ENCODE assay signal across 9 mouse cellular contexts in genomic region chr2:181866931-181867330, GRCm38 (mm10). TPM values are rescaled to one million over a fixed set of nuclear protein-coding genes. Genes with fewer than 3 reads are reported as not detected.
DNase-seq lines count a peak whose midpoint lies in the region; ATAC-seq lines count a peak whose summit lies in the region.
"Had no signal": no experiment of that assay in that cellular context is flagged by ENCODE, and none has a peak within 500 bp of the region (broad histone marks: within the 10 kb centered on the region; RNA-seq: fewer than 3 reads in every experiment).

No protein-coding gene starts in this region.

- H3K9me3 ChIP-seq in hindbrain, embryonic 14.5 days (ENCODE audit: control insufficient read depth, low read length): no peaks in the 10 kb centered on the region
- no peaks in the 10 kb centered on the region for H3K9me3 ChIP-seq in hindbrain, embryonic 16.5 days (ENCODE audit: control insufficient read depth, low read length)
- H3K9me3 ChIP-seq: megakaryocyte, embryonic 14.5 days had no signal

- DNase-seq in hindbrain, embryonic 14.5 days (ENCODE audit: low spot score): peak; percentile 82
- peak; percentile 76 for DNase-seq in R1 (ENCODE audit: low read depth, low spot score)
- DNase-seq in cerebellum, postnatal 4 days (ENCODE audit: low spot score in 2 of 2): peak; percentile 48 to 73
- peak; percentile 4 for DNase-seq in heart, postnatal 25 days (ENCODE audit: low spot score)
- peak; percentile 83 to 86 for DNase-seq in left cerebral cortex, postnatal 14 days (ENCODE audit: low spot score in 2 of 2)
- DNase-seq in retina, adult 2 months (ENCODE audit: low read depth, low spot score): peak; percentile 57
- DNase-seq in thymus, postnatal 4 days: peak; percentile 73

- H3K9ac ChIP-seq in hindbrain, embryonic 14.5 days: no peak overlapping the region
- H3K9ac ChIP-seq in hindbrain, embryonic 16.5 days (ENCODE audit: low read depth, low read length): no peak overlapping the region

- H3K4me1 ChIP-seq in hindbrain, embryonic 14.5 days (replicated peaks; ENCODE audit: control insufficient read depth, insufficient read depth, low read length): peaks cover 18% of the 10 kb centered on the region
- H3K4me1 ChIP-seq in hindbrain, embryonic 16.5 days (ENCODE audit: control insufficient read depth, insufficient read depth, low read depth, low read length): peaks cover 18% of the 10 kb centered on the region

- H3K27ac ChIP-seq in hindbrain, embryonic 14.5 days: no peak overlapping the region
- H3K27ac ChIP-seq in hindbrain, embryonic 16.5 days (ENCODE audit: low read depth, low read length): no peak overlapping the region

- 64% methylated on average over 5 of the region's 5 CpGs for WGBS in hindbrain, embryonic 14.5 days
- whole genome bisulfite sequencing in hindbrain, embryonic 16.5 days: 64% methylated on average over 5 of the region's 5 CpGs

- H3K4me3 ChIP-seq in hindbrain, embryonic 14.5 days (replicated peaks; ENCODE audit: low read length): no peak overlapping the region
- H3K4me3 ChIP-seq in hindbrain, embryonic 16.5 days (ENCODE audit: low read length): no peak overlapping the region
- H3K4me3 ChIP-seq: megakaryocyte, embryonic 14.5 days had no signal

- H3K4me2 ChIP-seq in hindbrain, embryonic 14.5 days (replicated peaks): no peak overlapping the region
- no peak overlapping the region for H3K4me2 ChIP-seq in hindbrain, embryonic 16.5 days (ENCODE audit: low read length)

- H3K36me3 ChIP-seq in hindbrain, embryonic 14.5 days (replicated peaks; ENCODE audit: control insufficient read depth, insufficient read depth): peaks cover 42% of the 10 kb centered on the region
- peaks cover 11% of the 10 kb centered on the region for H3K36me3 ChIP-seq in hindbrain, embryonic 16.5 days (ENCODE audit: control insufficient read depth, insufficient read depth, low read length)

- no peaks in the 10 kb centered on the region for H3K27me3 ChIP-seq in hindbrain, embryonic 14.5 days (ENCODE audit: control insufficient read depth, insufficient read depth, low read length)
- H3K27me3 ChIP-seq in hindbrain, embryonic 16.5 days (replicated peaks; ENCODE audit: control insufficient read depth, insufficient read depth, low read length): no peaks in the 10 kb centered on the region
- H3K27me3 ChIP-seq: megakaryocyte, embryonic 14.5 days had no signal

- intact Hi-C loops in heart, postnatal 25 days (cut with DNase I): loop anchor here (10.0 kb wide), 1 partner anchor 242 kb away; no protein-coding TSS in a partner anchor
- intact Hi-C loops in left cerebral cortex, postnatal 14 days (cut with DNase I): loop anchor here (10.0 kb wide), 1 partner anchor 142 kb away; no protein-coding TSS in a partner anchor

- no peak for ATAC-seq in hindbrain, embryonic 14.5 days (ENCODE audit: low FRiP score)
- no peak for ATAC-seq in hindbrain, embryonic 16.5 days

RNA-seq across cellular contexts. Expression of gene Polr3k, which starts 2.8 kb away (rescaled TPM):
- polyA plus RNA-seq in hindbrain, embryonic 14.5 days (2014; fragmentation: Nextera tagmentation; extraction: Ambion mirVana): 75.7 and 80.9 TPM in 2 replicates
- 69.8 and 79.0 TPM in 2 replicates for polyA plus RNA-seq in hindbrain, embryonic 16.5 days (2015; fragmentation: Nextera tagmentation; extraction: Ambion mirVana)
- 10 to 100 TPM; 11.3 to 11.9 TPM for total RNA-seq in heart, postnatal 25 days (2021)
- 10 to 100 TPM; 29.3 to 31.4 TPM for total RNA-seq in left cerebral cortex, postnatal 14 days (2021)

RNA-seq across cellular contexts. Expression of gene Pcmtd2, which starts 29.3 kb away (rescaled TPM):
- 29.0 and 32.6 TPM in 2 replicates for polyA plus RNA-seq in hindbrain, embryonic 14.5 days (2014; fragmentation: Nextera tagmentation; extraction: Ambion mirVana)
- polyA plus RNA-seq in hindbrain, embryonic 16.5 days (2015; fragmentation: Nextera tagmentation; extraction: Ambion mirVana): 27.7 and 31.0 TPM in 2 replicates
- total RNA-seq in heart, postnatal 25 days (2021): 10 to 100 TPM; 47.1 to 58.6 TPM
- 10 to 100 TPM; 65.9 to 69.4 TPM for total RNA-seq in left cerebral cortex, postnatal 14 days (2021)

Comparison
In these comparisons a context has a peak if more than half of its experiments do, and no peak if none do; other contexts are left out.
1. DNase-seq: peak in every context shown above with its lines; median percentile 84 in left cerebral cortex, postnatal 14 days; 82 in hindbrain, embryonic 14.5 days; 76 in R1; 73 in thymus, postnatal 4 days; 60 in cerebellum, postnatal 4 days; 57 in retina, adult 2 months; 4 in heart, postnatal 25 days.